Mouse (Mus musculus) thymus, postnatal 14 days (tissue): ENCODE measurements around the gene Haspin.
A peak's percentile ranks its signal among the peaks of the same experiment; 100 is the strongest.

Experiments
- DNase-seq: peaks from one replicate; pipeline ENCODE4 v3.0.0; 2021

Haspin gene

GRCm38 (mm10) chr11:73137591-73138501 lies at the start of gene Haspin:
Gene Haspin, minus strand, starts transcription at chr11:73138294.
- peak; percentile 95 for DNase-seq

GRCm38 (mm10) chr11:73187231-73187630 lies 49.1 kb upstream of the Haspin start:
- DNase-seq = no peak

- DNase-seq = no peak
These were observed 48.0 kb upstream of the Haspin start for GRCm38 (mm10) chr11:73185872-73186615.

- DNase-seq = no peak
These were observed 39.8 kb upstream of the Haspin start for GRCm38 (mm10) chr11:73177895-73178294.

GRCm38 (mm10) chr11:73177509-73177875 lies 39.4 kb upstream of the Haspin start:
- DNase-seq = peak; percentile 63

- peak; percentile 98 for DNase-seq
These were observed 38.8 kb upstream of the Haspin start, which contains the start of the genes Emc6 and Tax1bp3 for GRCm38 (mm10) chr11:73176608-73177508. Gene Emc6, minus strand, starts transcription at chr11:73177037. Gene Tax1bp3, plus strand, starts transcription at chr11:73177083.

- DNase-seq = no peak
These were observed 38.1 kb upstream of the Haspin start for GRCm38 (mm10) chr11:73176186-73176585.

- no peak for DNase-seq
These were observed 37.5 kb upstream of the Haspin start for GRCm38 (mm10) chr11:73175612-73176011.

GRCm38 (mm10) chr11:73172186-73172585 lies 34.1 kb upstream of the Haspin start:
- no peak for DNase-seq

- peak; percentile 69 for DNase-seq
These were observed 31.1 kb upstream of the Haspin start for GRCm38 (mm10) chr11:73169231-73169630.

- no peak for DNase-seq
These were observed 30.5 kb upstream of the Haspin start for GRCm38 (mm10) chr11:73168576-73168975.

- DNase-seq = no peak
These were observed 30.0 kb upstream of the Haspin start for GRCm38 (mm10) chr11:73168071-73168470.

- no peak for DNase-seq
These were observed 24.2 kb upstream of the Haspin start for GRCm38 (mm10) chr11:73162284-73162683.

- DNase-seq = no peak
These were observed 23.5 kb upstream of the Haspin start for GRCm38 (mm10) chr11:73161616-73162015.

- DNase-seq = no peak
These were observed 22.7 kb upstream of the Haspin start for GRCm38 (mm10) chr11:73160811-73161200.

- DNase-seq = no peak
These were observed 22.1 kb upstream of the Haspin start, which contains the start of gene P2rx5 for GRCm38 (mm10) chr11:73159957-73160810. Gene P2rx5, plus strand, starts transcription at chr11:73160421.

- DNase-seq = no peak
These were observed 17.0 kb upstream of the Haspin start for GRCm38 (mm10) chr11:73155071-73155470.

- DNase-seq = no peak
These were observed 10.1 kb upstream of the Haspin start for GRCm38 (mm10) chr11:73148209-73148608.

- DNase-seq = no peak
These were observed 8.9 kb upstream of the Haspin start for GRCm38 (mm10) chr11:73146975-73147365.

GRCm38 (mm10) chr11:73146026-73146974 lies 8.2 kb upstream of the Haspin start:
- DNase-seq = no peak
